Mouse (Mus musculus): Measurements from ENCODE around the gene Exoc6b.
A peak's percentile ranks its signal among the peaks of the same experiment; 100 is the strongest.

Gene Exoc6b

GRCm38 (mm10) chr6:84708631-84709030 lies 360.7 kb downstream of the Exoc6b start:
- DNase-seq, result no peak

GRCm38 (mm10) chr6:84699579-84699978 lies 369.7 kb downstream of the Exoc6b start:
- no peak for DNase-seq

- DNase-seq, result no peak
Measured at GRCm38 (mm10) chr6:84698288-84698673, 371.0 kb downstream of the Exoc6b start.

GRCm38 (mm10) chr6:84697474-84698287 lies 371.6 kb downstream of the Exoc6b start:
- no peak for DNase-seq

- no peak for DNase-seq
Measured at GRCm38 (mm10) chr6:84693844-84694243, 375.5 kb downstream of the Exoc6b start.

- DNase-seq, result no peak
Measured at GRCm38 (mm10) chr6:84693204-84693603, 376.1 kb downstream of the Exoc6b start.

- DNase-seq, result no peak
Measured at GRCm38 (mm10) chr6:84691907-84692306, 377.4 kb downstream of the Exoc6b start.

GRCm38 (mm10) chr6:84677770-84678169 lies 391.5 kb downstream of the Exoc6b start:
- DNase-seq, result no peak

- no peak for DNase-seq
Measured at GRCm38 (mm10) chr6:84674936-84675335, 394.4 kb downstream of the Exoc6b start.

GRCm38 (mm10) chr6:84674136-84674535 lies 395.2 kb downstream of the Exoc6b start:
- DNase-seq, result no peak

- DNase-seq, result no peak
Measured at GRCm38 (mm10) chr6:84661451-84662112, 407.7 kb downstream of the Exoc6b start.

GRCm38 (mm10) chr6:84660982-84661381 lies 408.3 kb downstream of the Exoc6b start:
- no peak for DNase-seq

- DNase-seq, result peak in 1 of 2 experiments; percentile 7
Measured at GRCm38 (mm10) chr6:84657091-84657490, 412.2 kb downstream of the Exoc6b start.

GRCm38 (mm10) chr6:84656680-84657079 lies 412.6 kb downstream of the Exoc6b start:
- DNase-seq, result no peak

- no peak for DNase-seq
Measured at GRCm38 (mm10) chr6:84651902-84652301, 417.4 kb downstream of the Exoc6b start.

- no peak for DNase-seq
Measured at GRCm38 (mm10) chr6:84647197-84647596, 422.1 kb downstream of the Exoc6b start.

- DNase-seq, result no peak
Measured at GRCm38 (mm10) chr6:84646696-84647095, 422.6 kb downstream of the Exoc6b start.

- DNase-seq, result no peak
Measured at GRCm38 (mm10) chr6:84641062-84641431, 428.3 kb downstream of the Exoc6b start.

GRCm38 (mm10) chr6:84640324-84641061 lies 428.8 kb downstream of the Exoc6b start:
- no peak for DNase-seq

- peak in 1 of 2 experiments; percentile 27 for DNase-seq
Measured at GRCm38 (mm10) chr6:84638206-84638605, 431.1 kb downstream of the Exoc6b start.

- no peak for DNase-seq
Measured at GRCm38 (mm10) chr6:84631588-84631987, 437.7 kb downstream of the Exoc6b start.

GRCm38 (mm10) chr6:84630276-84630675 lies 439.0 kb downstream of the Exoc6b start:
- no peak for DNase-seq

GRCm38 (mm10) chr6:84628831-84629230 lies 440.5 kb downstream of the Exoc6b start:
- no peak for DNase-seq

- no peak for DNase-seq
Measured at GRCm38 (mm10) chr6:84626398-84626797, 442.9 kb downstream of the Exoc6b start.

Data from cerebellum, adult 18-20 months (tissue).